In the genomic region with DNA sequence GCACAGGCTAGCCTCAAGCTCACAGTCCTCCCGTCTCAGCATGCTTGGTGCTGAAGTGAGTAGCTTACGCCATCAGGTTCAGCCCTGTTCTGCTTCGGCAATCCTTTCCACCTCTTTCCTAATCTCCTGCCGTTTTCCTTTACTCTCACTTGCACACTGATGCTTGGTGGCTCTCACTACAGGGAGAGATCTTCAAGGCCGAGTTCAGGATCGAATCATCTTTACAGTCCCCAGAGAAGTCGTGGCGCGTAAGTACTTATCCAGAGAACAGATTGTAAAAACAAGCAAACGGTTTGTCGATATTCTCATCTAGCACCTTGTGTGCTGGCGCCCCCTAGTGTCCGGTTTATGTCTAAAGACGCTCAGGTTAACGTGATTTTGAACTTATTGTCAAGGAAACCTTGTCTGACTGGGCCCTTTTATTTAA, we compare ENCODE assay signal across 8 mouse cellular contexts. TPM values are rescaled to one million over a fixed set of nuclear protein-coding genes. Genes with fewer than 3 reads are reported as not detected.
DNase-seq lines count a peak whose midpoint lies in the region; ATAC-seq lines count a peak whose summit lies in the region.

No protein-coding gene starts in this region.

- ATAC-seq in inflammation-experienced regulatory T-cells, adult 6 months = peak; percentile 82
- peak; percentile 78 for ATAC-seq in megakaryocyte progenitor cell, adult 5-6 weeks (replicated peaks; ENCODE audit: poor library complexity)

- peak; percentile 73 to 76 for DNase-seq in adrenal gland, adult 18-20 months (ENCODE audit: low spot score in 2 of 2)
- peak; percentile 97 for DNase-seq in embryo, embryonic 10 days (ENCODE audit: low spot score)
- peak; percentile 30 for DNase-seq in gastrocnemius, postnatal 25 days
- DNase-seq in left cerebral cortex, adult 9 months (ENCODE audit: low spot score in 2 of 2) = peak; percentile 50 to 92
- DNase-seq in right cerebral cortex, postnatal 10 days (ENCODE audit: low spot score in 2 of 2) = peak; percentile 84 to 92
- DNase-seq in urinary bladder, postnatal 36 days (ENCODE audit: low spot score in 2 of 2) = peak; percentile 65 to 75

RNA-seq across cellular contexts. Expression of gene Sult6b2, which starts 10.2 kb away (rescaled TPM):
- not detected for total RNA-seq in adrenal gland, adult 18-20 months (2021)
- total RNA-seq in gastrocnemius, postnatal 25 days (2021) = not detected
- polyA plus RNA-seq in inflammation-experienced regulatory T-cells, adult 6 months (2017; shearing (Covaris generic)) = not detected
- total RNA-seq in megakaryocyte progenitor cell, adult 5-6 weeks (2015) = not detected in 2 replicates
- total RNA-seq in megakaryocyte progenitor cell, adult 5-6 weeks (2017) = not detected in 2 replicates

RNA-seq across cellular contexts. Expression of gene Cmas, which starts 58.0 kb away (rescaled TPM):
- total RNA-seq in adrenal gland, adult 18-20 months (2021) = 10 to 100 TPM; 27.1 to 29.9 TPM
- total RNA-seq in gastrocnemius, postnatal 25 days (2021) = 10 to 100 TPM; 25.8 to 29.9 TPM
- 10 to 100 TPM; 10.9 to 14.3 (median 11.7) TPM for polyA plus RNA-seq in inflammation-experienced regulatory T-cells, adult 6 months (2017; shearing (Covaris generic))
- 61.3 and 67.0 TPM in 2 replicates for total RNA-seq in megakaryocyte progenitor cell, adult 5-6 weeks (2015)
- 58.1 and 66.2 TPM in 2 replicates for total RNA-seq in megakaryocyte progenitor cell, adult 5-6 weeks (2017)

Comparison
In these comparisons a context has a peak if more than half of its experiments do, and no peak if none do; other contexts are left out.
1. Peak in every context shown above with its lines: DNase-seq and ATAC-seq.
2. DNase-seq: peak in every context shown above with its lines; median percentile 97 in embryo, embryonic 10 days; 88 in right cerebral cortex, postnatal 10 days; 74 in adrenal gland, adult 18-20 months; 71 in left cerebral cortex, adult 9 months; 70 in urinary bladder, postnatal 36 days; 30 in gastrocnemius, postnatal 25 days.